Mouse (Mus musculus): ENCODE data around the gene Emc8.

GRCm38 (mm10) chr8:120675718-120676117, 7.3 kb upstream of the Emc8 start:
- TF ChIP-seq POLR2A (IDR thresholded peaks at IDR 0.05; ENCODE audit: insufficient read length, low read depth) (no peak), POLR2AphosphoS2 (IDR thresholded peaks at IDR 0.05; ENCODE audit: insufficient read length, low read depth) (no peak), MAX (IDR thresholded peaks at IDR 0.05; ENCODE audit: low read depth) (no peak), MYOG (IDR thresholded peaks at IDR 0.05; ENCODE audit: control insufficient read depth in 1 of 3, insufficient read depth in 1 of 3, insufficient read length in 2 of 3, low read depth in 2 of 3) (no peak), TCF12 (IDR thresholded peaks at IDR 0.05; ENCODE audit: insufficient read depth, poor library complexity, severe bottlenecking) (no peak), MYOD1 (IDR thresholded peaks at IDR 0.05; ENCODE audit: control insufficient read depth in 1 of 3, insufficient read length in 2 of 3, low read depth in 2 of 3) (no peak)
